Mouse (Mus musculus): ENCODE data around the gene Rnpepl1. TPM values are rescaled to one million over a fixed set of nuclear protein-coding genes. Genes with fewer than 3 reads are reported as not detected.
A peak's percentile ranks its signal among the peaks of the same experiment; 100 is the strongest.

Gene Rnpepl1
- polyA plus RNA-seq, 2 experiments, result 39.9 to 51.7 TPM

GRCm38 (mm10) chr1:92906779-92907631 lies 3.6 kb upstream of the Rnpepl1 start, which contains the start of gene Dusp28:
Gene Dusp28 (plus strand): TSS chr1:92906981.
- ATAC-seq (ENCODE audit: low FRiP score, low read depth), result peak; percentile 90
- 1% methylated on average over 42 of the region's 81 CpGs for WGBS
- Histone ChIP-seq H3K36me3 (ENCODE audit: control insufficient read depth, insufficient read depth, low read length) (no peaks in the 10 kb centered on the region), H3K9me3 (ENCODE audit: control insufficient read depth, low read length) (no peaks in the 10 kb centered on the region), H3K4me1 (ENCODE audit: control insufficient read depth, insufficient read depth, low read length) (peaks cover 18% of the 10 kb centered on the region), H3K27me3 (ENCODE audit: control insufficient read depth, insufficient read depth, low read length) (no peaks in the 10 kb centered on the region), H3K27ac (replicated peaks; ENCODE audit: low read depth, low read length) (peak within 1 kb of the TSS; percentile 84), H3K4me3 (replicated peaks; ENCODE audit: low read length) (peak within 1 kb of the TSS; percentile 78), H3K9ac (ENCODE audit: low read depth, low read length, severe bottlenecking) (peak within 1 kb of the TSS; percentile 69), H3K4me2 (replicated peaks; ENCODE audit: low read depth, low read length, severe bottlenecking) (peak within 1 kb of the TSS; percentile 64)
- peak; percentile 89 for DNase-seq (ENCODE audit: low spot score)
- TF ChIP-seq POLR2A (IDR thresholded peaks at IDR 0.05; ENCODE audit: borderline replicate concordance, extremely low read depth, insufficient read depth, insufficient read length), result peak; percentile 83; the same call in 1 of the 2 replicates

- ATAC-seq (ENCODE audit: low FRiP score, low read depth) (no peak), DNase-seq (ENCODE audit: low spot score) (no peak)
- WGBS, result 47% methylated on average over 20 of the region's 20 CpGs
- H3K9me3 ChIP-seq (ENCODE audit: control insufficient read depth, low read length), result no peaks in the 10 kb centered on the region
- H3K27ac ChIP-seq (replicated peaks; ENCODE audit: low read depth, low read length), result peak overlapping the region; percentile 8; the same call in 1 of the 2 replicates
- peaks cover 24% of the 10 kb centered on the region for H3K4me1 ChIP-seq (ENCODE audit: control insufficient read depth, insufficient read depth, low read length)
- H3K9ac ChIP-seq (ENCODE audit: low read depth, low read length, severe bottlenecking), result peak overlapping the region; percentile 69
- no peaks in the 10 kb centered on the region for H3K27me3 ChIP-seq (ENCODE audit: control insufficient read depth, insufficient read depth, low read length)
- no peak for TF ChIP-seq POLR2A (IDR thresholded peaks at IDR 0.05; ENCODE audit: borderline replicate concordance, extremely low read depth, insufficient read depth, insufficient read length)
- peak overlapping the region; percentile 78 for H3K4me3 ChIP-seq (replicated peaks; ENCODE audit: low read length)
- H3K36me3 ChIP-seq (ENCODE audit: control insufficient read depth, insufficient read depth, low read length), result no peaks in the 10 kb centered on the region
- H3K4me2 ChIP-seq (replicated peaks; ENCODE audit: low read depth, low read length, severe bottlenecking), result peak overlapping the region; percentile 64
These were observed 2.8 kb upstream of the Rnpepl1 start for GRCm38 (mm10) chr1:92907632-92908360.

DNA sequence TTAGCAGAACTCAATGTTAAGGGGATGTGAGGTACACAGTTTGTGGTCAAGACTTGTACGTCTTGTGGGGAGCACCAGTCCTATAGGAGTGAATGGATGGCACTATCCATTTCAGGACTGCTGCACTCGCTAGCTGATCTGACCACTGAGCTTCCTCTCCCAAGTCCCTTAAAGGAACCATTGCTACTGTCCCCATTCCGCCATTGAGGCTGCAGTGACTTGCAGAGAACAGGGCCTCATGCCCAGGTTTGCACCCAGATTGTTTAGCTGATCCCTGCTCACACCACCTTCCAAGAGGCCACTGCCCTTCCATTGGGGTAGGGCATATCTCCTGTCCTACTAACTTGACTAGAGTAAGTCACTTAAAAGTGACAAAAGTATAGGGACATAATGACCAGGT lies 1.9 kb upstream of the Rnpepl1 start:
- no peak for TF ChIP-seq POLR2A (IDR thresholded peaks at IDR 0.05; ENCODE audit: borderline replicate concordance, extremely low read depth, insufficient read depth, insufficient read length)
- no peak for ATAC-seq (ENCODE audit: low FRiP score, low read depth)
- DNase-seq (ENCODE audit: low spot score), result no peak
- H3K9ac ChIP-seq (ENCODE audit: low read depth, low read length, severe bottlenecking), result no peak overlapping the region
- H3K36me3 ChIP-seq (ENCODE audit: control insufficient read depth, insufficient read depth, low read length), result 0 out of 2 replicates have a peak, but pooled peaks cover 1% of the 10 kb centered on the region
- no peak overlapping the region for H3K4me2 ChIP-seq (replicated peaks; ENCODE audit: low read depth, low read length, severe bottlenecking)
- H3K9me3 ChIP-seq (ENCODE audit: control insufficient read depth, low read length), result no peaks in the 10 kb centered on the region
- H3K4me1 ChIP-seq (ENCODE audit: control insufficient read depth, insufficient read depth, low read length), result peaks cover 24% of the 10 kb centered on the region
- no peaks in the 10 kb centered on the region for H3K27me3 ChIP-seq (ENCODE audit: control insufficient read depth, insufficient read depth, low read length)
- H3K4me3 ChIP-seq (replicated peaks; ENCODE audit: low read length), result no peak overlapping the region
- 96% methylated on average over 3 of the region's 3 CpGs for WGBS
- H3K27ac ChIP-seq (replicated peaks; ENCODE audit: low read depth, low read length), result no peak overlapping the region

- TF ChIP-seq POLR2A (IDR thresholded peaks at IDR 0.05; ENCODE audit: borderline replicate concordance, extremely low read depth, insufficient read depth, insufficient read length), result no peak
- Histone ChIP-seq H3K4me1 (ENCODE audit: control insufficient read depth, insufficient read depth, low read length) (peaks cover 24% of the 10 kb centered on the region), H3K4me3 (replicated peaks; ENCODE audit: low read length) (no peak overlapping the region), H3K9ac (ENCODE audit: low read depth, low read length, severe bottlenecking) (no peak overlapping the region), H3K4me2 (replicated peaks; ENCODE audit: low read depth, low read length, severe bottlenecking) (no peak overlapping the region), H3K9me3 (ENCODE audit: control insufficient read depth, low read length) (no peaks in the 10 kb centered on the region), H3K27ac (replicated peaks; ENCODE audit: low read depth, low read length) (no peak overlapping the region), H3K36me3 (ENCODE audit: control insufficient read depth, insufficient read depth, low read length) (peaks cover 5% of the 10 kb centered on the region; the same call in 1 of the 2 replicates), H3K27me3 (ENCODE audit: control insufficient read depth, insufficient read depth, low read length) (no peaks in the 10 kb centered on the region)
- 69% methylated on average over 4 of the region's 4 CpGs for WGBS
- DNase-seq (ENCODE audit: low spot score) (no peak), ATAC-seq (ENCODE audit: low FRiP score, low read depth) (no peak)
These were observed 1.5 kb upstream of the Rnpepl1 start for GRCm38 (mm10) chr1:92909068-92909467.
